Mouse (Mus musculus): ENCODE results near the gene Tbx10. TPM values are rescaled to one million over a fixed set of nuclear protein-coding genes. Genes with fewer than 3 reads are reported as not detected.

Tbx10 gene
- polyA plus RNA-seq, 1 experiment from 2014 or later, result 0.16 TPM

- no peaks in the 10 kb centered on the region for H3K9me3 ChIP-seq (ENCODE audit: control insufficient read depth, low read length)
- no peak overlapping the region for H3K4me2 ChIP-seq (ENCODE audit: low read length)
- no peaks in the 10 kb centered on the region for H3K36me3 ChIP-seq (ENCODE audit: control insufficient read depth, insufficient read depth, low read length)
- WGBS, result 41% methylated on average over 8 of the region's 8 CpGs
- DNase-seq (ENCODE audit: low spot score), result no peak
- H3K4me1 ChIP-seq (replicated peaks; ENCODE audit: control insufficient read depth, insufficient read depth, low read length), result peaks cover 30% of the 10 kb centered on the region
- H3K9ac ChIP-seq (ENCODE audit: low read length), result no peak overlapping the region
- H3K27me3 ChIP-seq (replicated peaks; ENCODE audit: control insufficient read depth, insufficient read depth, low read length), result no peaks in the 10 kb centered on the region
- H3K27ac ChIP-seq (ENCODE audit: low read depth), result no peak overlapping the region
- H3K4me3 ChIP-seq (ENCODE audit: low read depth, low read length), result no peak overlapping the region
- ATAC-seq (replicated peaks; ENCODE audit: low FRiP score, low TSS enrichment, low read depth), result no peak; the same call in 1 of the 2 replicates
Observed at GRCm38 (mm10) chr19:3985261-3985681, 7.3 kb upstream of the Tbx10 start.

- H3K9me3 ChIP-seq (ENCODE audit: control insufficient read depth, low read length), result no peaks in the 10 kb centered on the region
Observed at GRCm38 (mm10) chr19:3986334-3986733, 6.2 kb upstream of the Tbx10 start, which contains the start of gene Acy3. TSS of gene Acy3 (plus strand) at chr19:3986570.

GRCm38 (mm10) chr19:3988066-3988465 is 4.5 kb upstream of the Tbx10 start:
- Histone ChIP-seq H3K9ac (ENCODE audit: low read length) (no peak overlapping the region), H3K4me1 (replicated peaks; ENCODE audit: control insufficient read depth, insufficient read depth, low read length) (peaks cover 30% of the 10 kb centered on the region), H3K27me3 (replicated peaks; ENCODE audit: control insufficient read depth, insufficient read depth, low read length) (no peaks in the 10 kb centered on the region), H3K4me3 (ENCODE audit: low read depth, low read length) (no peak overlapping the region), H3K27ac (ENCODE audit: low read depth) (no peak overlapping the region), H3K9me3 (ENCODE audit: control insufficient read depth, low read length) (no peaks in the 10 kb centered on the region), H3K36me3 (ENCODE audit: control insufficient read depth, insufficient read depth, low read length) (no peaks in the 10 kb centered on the region), H3K4me2 (ENCODE audit: low read length) (no peak overlapping the region)
- DNase-seq (ENCODE audit: low spot score) (no peak), ATAC-seq (replicated peaks; ENCODE audit: low FRiP score, low TSS enrichment, low read depth) (no peak)
- 86% methylated on average over 14 of the region's 14 CpGs for WGBS

More at GRCm38 (mm10) chr19:3986334-3986733, 6.2 kb upstream of the Tbx10 start, which contains the start of gene Acy3:
- Histone ChIP-seq H3K4me1 (replicated peaks; ENCODE audit: control insufficient read depth, insufficient read depth, low read length) (peaks cover 30% of the 10 kb centered on the region), H3K36me3 (ENCODE audit: control insufficient read depth, insufficient read depth, low read length) (no peaks in the 10 kb centered on the region), H3K4me3 (ENCODE audit: low read depth, low read length) (no peak within 1 kb of the TSS), H3K4me2 (ENCODE audit: low read length) (peak within 1 kb of the TSS; percentile 34), H3K27ac (ENCODE audit: low read depth) (0 out of 2 replicates have a peak within 1 kb of the TSS, but pooled peaks have one; percentile 1), H3K9ac (ENCODE audit: low read length) (0 out of 2 replicates have a peak within 1 kb of the TSS, but pooled peaks have one; percentile 2), H3K27me3 (replicated peaks; ENCODE audit: control insufficient read depth, insufficient read depth, low read length) (no peaks in the 10 kb centered on the region)
- 10% methylated on average over 8 of the region's 8 CpGs for WGBS
- peak; percentile 84 for DNase-seq (ENCODE audit: low spot score)
- peak; percentile 70; the same call in 1 of the 2 replicates for ATAC-seq (replicated peaks; ENCODE audit: low FRiP score, low TSS enrichment, low read depth)

DNA sequence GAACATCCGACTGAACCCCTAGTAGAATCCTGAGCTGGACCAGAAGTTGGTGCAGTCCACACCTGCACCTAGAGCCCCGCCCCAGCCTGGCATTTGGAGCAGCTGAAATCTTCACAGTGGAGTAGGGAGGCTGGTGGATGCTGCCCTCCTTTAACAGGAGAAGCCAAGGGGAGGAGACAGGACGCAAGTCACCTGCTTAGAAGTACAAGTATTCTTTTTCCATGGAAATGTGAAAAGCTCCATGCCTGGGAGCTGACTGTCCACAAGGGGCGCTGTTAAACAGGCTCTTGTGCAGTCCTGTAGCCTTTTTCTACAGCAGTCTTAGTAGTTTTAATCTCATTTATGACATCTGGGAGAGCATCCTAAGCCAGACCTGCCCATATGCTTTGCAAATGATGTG is 3.8 kb upstream of the Tbx10 start:
- H3K4me1 ChIP-seq (replicated peaks; ENCODE audit: control insufficient read depth, insufficient read depth, low read length), result peaks cover 24% of the 10 kb centered on the region
- no peak for ATAC-seq (replicated peaks; ENCODE audit: low FRiP score, low TSS enrichment, low read depth)
- H3K9ac ChIP-seq (ENCODE audit: low read length), result no peak overlapping the region
- no peaks in the 10 kb centered on the region for H3K27me3 ChIP-seq (replicated peaks; ENCODE audit: control insufficient read depth, insufficient read depth, low read length)
- no peak overlapping the region for H3K4me3 ChIP-seq (ENCODE audit: low read depth, low read length)
- DNase-seq (ENCODE audit: low spot score), result no peak
- 82% methylated on average over 4 of the region's 4 CpGs for WGBS
- H3K27ac ChIP-seq (ENCODE audit: low read depth), result no peak overlapping the region
- H3K36me3 ChIP-seq (ENCODE audit: control insufficient read depth, insufficient read depth, low read length), result no peaks in the 10 kb centered on the region
- H3K4me2 ChIP-seq (ENCODE audit: low read length), result no peak overlapping the region
- no peaks in the 10 kb centered on the region for H3K9me3 ChIP-seq (ENCODE audit: control insufficient read depth, low read length)

- Histone ChIP-seq H3K4me3 (ENCODE audit: low read depth, low read length) (no peak overlapping the region), H3K27ac (ENCODE audit: low read depth) (no peak overlapping the region), H3K4me2 (ENCODE audit: low read length) (no peak overlapping the region), H3K4me1 (replicated peaks; ENCODE audit: control insufficient read depth, insufficient read depth, low read length) (peaks cover 14% of the 10 kb centered on the region), H3K9ac (ENCODE audit: low read length) (no peak overlapping the region), H3K36me3 (ENCODE audit: control insufficient read depth, insufficient read depth, low read length) (no peaks in the 10 kb centered on the region), H3K27me3 (replicated peaks; ENCODE audit: control insufficient read depth, insufficient read depth, low read length) (no peaks in the 10 kb centered on the region), H3K9me3 (ENCODE audit: control insufficient read depth, low read length) (no peaks in the 10 kb centered on the region)
- WGBS, result 24% methylated on average over 6 of the region's 6 CpGs
- no peak for ATAC-seq (replicated peaks; ENCODE audit: low FRiP score, low TSS enrichment, low read depth)
- DNase-seq (ENCODE audit: low spot score), result no peak
Observed at GRCm38 (mm10) chr19:3990804-3991203, 1.7 kb upstream of the Tbx10 start.

DNA sequence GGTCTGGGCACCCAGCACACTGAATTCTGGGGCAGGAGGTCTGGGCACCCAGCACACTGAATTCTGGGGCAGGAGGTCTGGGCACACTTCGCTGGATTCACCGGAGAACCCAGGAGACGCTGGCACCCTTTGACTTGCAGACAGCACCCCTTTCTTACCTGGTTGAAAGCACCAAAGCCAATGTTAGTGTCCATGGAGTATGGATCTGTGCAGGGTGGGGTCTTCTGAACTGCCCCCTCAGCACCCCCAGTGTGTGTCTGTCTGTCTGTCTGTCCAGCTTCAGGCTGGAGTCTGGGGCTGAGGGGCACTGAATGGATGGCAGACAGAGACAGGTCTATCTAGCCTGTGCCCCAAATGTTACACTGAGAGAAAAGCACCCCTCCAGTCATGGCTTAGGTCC is 990 bp upstream of the Tbx10 start:
- Histone ChIP-seq H3K4me1 (replicated peaks; ENCODE audit: control insufficient read depth, insufficient read depth, low read length) (peaks cover 6% of the 10 kb centered on the region), H3K9ac (ENCODE audit: low read length) (no peak overlapping the region), H3K9me3 (ENCODE audit: control insufficient read depth, low read length) (no peaks in the 10 kb centered on the region), H3K27me3 (replicated peaks; ENCODE audit: control insufficient read depth, insufficient read depth, low read length) (no peaks in the 10 kb centered on the region), H3K27ac (ENCODE audit: low read depth) (no peak overlapping the region), H3K4me2 (ENCODE audit: low read length) (no peak overlapping the region), H3K4me3 (ENCODE audit: low read depth, low read length) (no peak overlapping the region), H3K36me3 (ENCODE audit: control insufficient read depth, insufficient read depth, low read length) (no peaks in the 10 kb centered on the region)
- 89% methylated on average over 3 of the region's 3 CpGs for WGBS
- ATAC-seq (replicated peaks; ENCODE audit: low FRiP score, low TSS enrichment, low read depth) (no peak), DNase-seq (ENCODE audit: low spot score) (no peak)

- ATAC-seq (replicated peaks; ENCODE audit: low FRiP score, low TSS enrichment, low read depth), result no peak
- no peak overlapping the region for H3K4me2 ChIP-seq (ENCODE audit: low read length)
- no peak overlapping the region for H3K9ac ChIP-seq (ENCODE audit: low read length)
- no peak overlapping the region for H3K27ac ChIP-seq (ENCODE audit: low read depth)
- no peaks in the 10 kb centered on the region for H3K9me3 ChIP-seq (ENCODE audit: control insufficient read depth, low read length)
- no peak overlapping the region for H3K4me3 ChIP-seq (ENCODE audit: low read depth, low read length)
- H3K4me1 ChIP-seq (replicated peaks; ENCODE audit: control insufficient read depth, insufficient read depth, low read length), result peaks cover 2% of the 10 kb centered on the region
- no peaks in the 10 kb centered on the region for H3K27me3 ChIP-seq (replicated peaks; ENCODE audit: control insufficient read depth, insufficient read depth, low read length)
- no peak for DNase-seq (ENCODE audit: low spot score)
- no peaks in the 10 kb centered on the region for H3K36me3 ChIP-seq (ENCODE audit: control insufficient read depth, insufficient read depth, low read length)
- whole genome bisulfite sequencing, result 89% methylated on average over 3 of the region's 3 CpGs
Observed at GRCm38 (mm10) chr19:3991966-3992365, 586 bp upstream of the Tbx10 start.

- no peak overlapping the region for H3K4me2 ChIP-seq (ENCODE audit: low read length)
Observed at GRCm38 (mm10) chr19:3994932-3995331, 2.4 kb downstream of the Tbx10 start.

GRCm38 (mm10) chr19:3995505-3995904 is 3.0 kb downstream of the Tbx10 start:
- Histone ChIP-seq H3K27me3 (replicated peaks; ENCODE audit: control insufficient read depth, insufficient read depth, low read length) (no peaks in the 10 kb centered on the region), H3K9me3 (ENCODE audit: control insufficient read depth, low read length) (no peaks in the 10 kb centered on the region), H3K9ac (ENCODE audit: low read length) (no peak overlapping the region), H3K36me3 (ENCODE audit: control insufficient read depth, insufficient read depth, low read length) (no peaks in the 10 kb centered on the region), H3K4me1 (replicated peaks; ENCODE audit: control insufficient read depth, insufficient read depth, low read length) (peaks cover 5% of the 10 kb centered on the region; the same call in 1 of the 2 replicates), H3K27ac (ENCODE audit: low read depth) (no peak overlapping the region), H3K4me3 (ENCODE audit: low read depth, low read length) (no peak overlapping the region), H3K4me2 (ENCODE audit: low read length) (no peak overlapping the region)
- no peak for DNase-seq (ENCODE audit: low spot score)
- 66% methylated on average over 3 of the region's 3 CpGs for WGBS
- no peak for ATAC-seq (replicated peaks; ENCODE audit: low FRiP score, low TSS enrichment, low read depth)

More at GRCm38 (mm10) chr19:3994932-3995331, 2.4 kb downstream of the Tbx10 start:
- DNase-seq (ENCODE audit: low spot score) (no peak), ATAC-seq (replicated peaks; ENCODE audit: low FRiP score, low TSS enrichment, low read depth) (no peak)
- Histone ChIP-seq H3K27me3 (replicated peaks; ENCODE audit: control insufficient read depth, insufficient read depth, low read length) (no peaks in the 10 kb centered on the region), H3K4me3 (ENCODE audit: low read depth, low read length) (no peak overlapping the region), H3K9me3 (ENCODE audit: control insufficient read depth, low read length) (no peaks in the 10 kb centered on the region), H3K36me3 (ENCODE audit: control insufficient read depth, insufficient read depth, low read length) (no peaks in the 10 kb centered on the region), H3K9ac (ENCODE audit: low read length) (no peak overlapping the region), H3K27ac (ENCODE audit: low read depth) (no peak overlapping the region), H3K4me1 (replicated peaks; ENCODE audit: control insufficient read depth, insufficient read depth, low read length) (peaks cover 5% of the 10 kb centered on the region; the same call in 1 of the 2 replicates)
- 68% methylated on average over 6 of the region's 6 CpGs for WGBS

Measured in intestine, embryonic 14.5 days (tissue).